Mouse (Mus musculus) liver, adult 2 months (tissue): ENCODE data around the gene Ubac2. TPM values are rescaled to one million over a fixed set of nuclear protein-coding genes. Genes with fewer than 3 reads are reported as not detected.

Experiments used
- DNase-seq: peaks from one replicate; pipeline ENCODE4 v3.0.0-alpha.2; 2011; ENCODE audit warnings: low read depth, low spot score; ENCODE audit errors: extremely low read depth
- H3K27ac ChIP-seq: fragments of 200-500 bp; replicated peaks from 2 replicates; pipeline ENCODE4 v1.5.1; 2012; ENCODE audit warnings: low read depth, mild to moderate bottlenecking, control low read depth, inconsistent platforms, low read length; ENCODE audit not compliant: insufficient read depth
- H3K27me3 ChIP-seq: fragments of 200-500 bp; 2 replicates; pipeline ENCODE4 v1.6.1; 2012; ENCODE audit warnings: mild to moderate bottlenecking, moderate library complexity, low read length, inconsistent platforms; ENCODE audit not compliant: control insufficient read depth, insufficient read depth
- H3K36me3 ChIP-seq: fragments of 200-500 bp; 2 replicates; pipeline ENCODE4 v1.6.1; 2012; ENCODE audit warnings: low read length, inconsistent platforms; ENCODE audit not compliant: control insufficient read depth, insufficient read depth
- H3K4me1 ChIP-seq: fragments of 200-500 bp; 2 replicates; pipeline ENCODE4 v1.6.1; 2011; ENCODE audit warnings: low read length; ENCODE audit not compliant: control insufficient read depth, insufficient read depth
- H3K4me3 ChIP-seq: fragments of 200-500 bp; 2 replicates; pipeline ENCODE4 v1.5.1; 2011; ENCODE audit warnings: low read depth, mild to moderate bottlenecking, control low read depth, low read length, moderate library complexity; ENCODE audit not compliant: insufficient read depth
- H3K79me2 ChIP-seq: fragments of 200-500 bp; 2 replicates; pipeline ENCODE4 v1.6.1; 2012; ENCODE audit warnings: inconsistent platforms, mild to moderate bottlenecking, low read length, moderate library complexity; ENCODE audit not compliant: control insufficient read depth, insufficient read depth
- H3K9ac ChIP-seq: fragments of 200-500 bp; 2 replicates; pipeline ENCODE4 v1.6.1; 2012; ENCODE audit warnings: low read depth, mild to moderate bottlenecking, control low read depth, inconsistent platforms, low read length
- CTCF ChIP-seq: fragments of 200-500 bp; IDR thresholded peaks from 2 replicates; pipeline ENCODE4 v1.5.1; 2011; ENCODE audit warnings: low read depth, low read length, control low read depth
- POLR2A ChIP-seq: fragments of 200-500 bp; IDR thresholded peaks from 2 replicates; pipeline ENCODE4 v1.6.1; 2011; ENCODE audit warnings: low read length, control low read depth; ENCODE audit not compliant: insufficient read depth; ENCODE audit errors: extremely low read depth
- WGBS: fragments of 180-500 bp; shearing (Covaris S2); methylation state at CpG from one replicate; pipeline ENCODE4 v1.1.7; 2018; 5-methylcytosine and 5-hydroxymethylcytosine counted together
- polyA plus RNA-seq: library from polyadenylated mRNA; depleted of rRNA; stranded (reverse); fragments of >200 nt; gene quantifications from 2 replicates; pipeline ENCODE4 v1.2.3, GENCODE M21; 2012
- total RNA-seq: library from RNA; depleted of rRNA; stranded (reverse); fragments of >200 nt; gene quantifications from 2 replicates; pipeline ENCODE4 v1.2.3, GENCODE M21; 2014

The Ubac2 gene
- total and polyA plus RNA-seq, 2 experiments = 20.3 to 49.4 TPM

DNA sequence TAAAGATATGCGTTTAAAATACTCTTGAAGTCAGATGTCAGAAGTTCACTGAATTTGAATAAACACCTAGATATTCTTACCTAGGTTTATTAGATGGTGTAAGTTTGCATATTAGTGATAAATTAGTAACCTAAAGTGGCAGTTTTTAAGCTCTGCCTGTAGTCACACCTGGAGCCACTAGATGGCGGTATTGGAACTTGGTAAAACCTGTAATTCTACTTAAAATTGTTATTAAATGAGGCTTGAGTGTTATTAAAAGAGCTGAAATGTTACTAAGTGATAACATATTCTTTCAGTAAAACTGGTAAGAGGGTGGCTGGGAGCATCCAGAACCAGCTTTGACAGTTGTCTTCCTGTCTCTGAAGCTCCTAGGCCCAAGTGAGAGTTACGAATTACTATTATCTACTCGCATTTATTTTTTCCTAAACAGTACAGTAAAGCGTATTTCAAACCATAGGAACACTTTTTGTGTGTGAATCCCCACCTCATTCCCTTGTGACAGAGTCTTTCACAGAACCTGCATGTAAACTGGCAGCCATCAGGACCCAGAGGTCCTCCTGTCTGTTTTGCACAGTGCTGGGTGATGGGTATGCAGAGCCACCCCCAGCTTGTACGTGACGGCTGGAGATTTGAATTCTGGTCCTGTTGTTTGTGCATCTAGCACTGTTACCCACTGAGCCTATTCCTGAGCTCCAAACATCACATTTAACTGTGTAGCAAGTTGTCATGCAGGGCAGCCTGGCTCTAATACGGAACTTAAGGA, 50.1 kb downstream of the Ubac2 start:
- Histone ChIP-seq H3K36me3 (no peaks in the 10 kb centered on the region), H3K27me3 (no peaks in the 10 kb centered on the region), H3K27ac (peak overlapping the region; percentile 73), H3K9ac (no peak overlapping the region; the same call in 1 of the 2 replicates), H3K79me2 (peaks cover 7% of the 10 kb centered on the region; the same call in 1 of the 2 replicates), H3K4me3 (no peak overlapping the region), H3K4me1 (no peaks in the 10 kb centered on the region)
- TF ChIP-seq CTCF (peak; percentile 49), POLR2A (no peak)
- WGBS = 61% methylated on average over 8 of the region's 8 CpGs
- peak; percentile 57 for DNase-seq

DNA sequence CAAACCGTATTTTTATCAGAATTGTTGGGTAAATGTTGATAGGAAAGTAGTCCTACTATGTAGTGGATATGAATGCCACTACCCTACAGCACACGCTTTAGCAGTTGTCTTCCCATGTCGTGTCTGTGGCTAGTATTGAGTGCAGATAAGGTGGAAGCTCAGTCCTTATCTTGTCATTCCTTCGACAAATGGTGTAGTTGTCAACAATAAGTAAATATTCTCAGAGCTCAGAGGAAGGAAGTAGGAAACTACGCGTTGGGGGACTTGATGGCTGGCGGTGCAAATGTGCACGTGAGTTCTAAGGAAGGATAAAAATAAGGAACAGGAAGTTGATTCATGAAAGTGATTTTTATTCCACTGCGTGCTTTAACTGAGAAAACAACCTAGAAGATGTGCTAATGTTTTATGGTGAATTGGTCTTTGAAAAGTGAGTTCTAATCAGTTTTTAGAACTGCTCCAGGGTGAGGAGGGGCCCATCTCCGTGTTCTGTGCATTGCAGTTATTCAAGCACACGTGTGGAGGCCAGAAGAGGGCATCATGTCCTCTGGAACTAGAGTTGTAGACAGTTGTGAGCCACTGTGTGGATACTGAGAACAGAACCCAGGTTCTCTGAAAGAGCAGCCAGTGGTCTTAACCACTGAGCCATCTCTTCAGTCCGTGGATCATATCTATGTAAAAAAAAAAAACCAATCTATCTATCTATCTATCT, 51.0 kb downstream of the Ubac2 start:
- H3K36me3 ChIP-seq = no peaks in the 10 kb centered on the region
- 69% methylated on average over 12 of the region's 12 CpGs for WGBS
- H3K27ac ChIP-seq = peak overlapping the region; percentile 80
- no peak overlapping the region for H3K4me3 ChIP-seq
- no peaks in the 10 kb centered on the region for H3K27me3 ChIP-seq
- peaks cover 7% of the 10 kb centered on the region; the same call in 1 of the 2 replicates for H3K79me2 ChIP-seq
- H3K9ac ChIP-seq = no peak overlapping the region
- peak; percentile 29 for DNase-seq
- no peak for TF ChIP-seq CTCF
- no peak for TF ChIP-seq POLR2A
- peaks cover 4% of the 10 kb centered on the region for H3K4me1 ChIP-seq

DNA sequence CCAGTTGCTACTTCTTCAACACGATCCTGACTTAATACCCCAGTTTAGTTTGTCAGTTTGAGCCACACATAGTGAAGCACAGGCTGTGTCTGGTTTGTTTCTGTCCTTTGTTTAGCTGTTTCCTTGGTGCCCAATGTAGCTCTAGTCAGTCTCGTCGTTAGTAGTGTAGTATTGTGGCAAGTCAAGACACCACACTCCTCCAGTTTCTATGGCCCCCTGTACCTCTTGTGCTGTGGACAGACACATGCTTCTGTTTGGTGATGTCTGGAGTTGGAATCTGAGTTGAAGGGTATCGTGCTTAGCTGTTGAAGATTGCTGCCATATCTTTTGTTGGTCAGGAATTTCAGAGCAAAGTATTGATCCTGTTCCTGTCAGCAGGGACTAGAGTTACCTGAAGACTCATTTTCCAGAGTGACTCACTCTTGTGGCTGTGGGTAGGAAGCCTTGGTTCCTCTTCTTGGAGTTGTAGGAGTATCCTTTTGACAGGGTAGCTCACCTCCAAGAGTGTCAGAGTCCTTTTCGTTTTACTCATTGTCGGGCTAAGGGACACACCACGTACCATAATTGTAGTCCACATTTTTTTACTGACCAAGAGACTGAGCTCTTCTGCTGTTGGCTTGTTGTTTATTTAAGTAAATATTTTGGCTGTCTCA, 52.4 kb downstream of the Ubac2 start:
- DNase-seq = no peak
- Histone ChIP-seq H3K4me3 (no peak overlapping the region), H3K36me3 (no peaks in the 10 kb centered on the region), H3K79me2 (peaks cover 7% of the 10 kb centered on the region; the same call in 1 of the 2 replicates), H3K4me1 (peaks cover 4% of the 10 kb centered on the region), H3K9ac (no peak overlapping the region), H3K27ac (no peak overlapping the region), H3K27me3 (no peaks in the 10 kb centered on the region)
- 76% methylated on average over 7 of the region's 7 CpGs for WGBS
- TF ChIP-seq POLR2A = no peak
- TF ChIP-seq CTCF = no peak

DNA sequence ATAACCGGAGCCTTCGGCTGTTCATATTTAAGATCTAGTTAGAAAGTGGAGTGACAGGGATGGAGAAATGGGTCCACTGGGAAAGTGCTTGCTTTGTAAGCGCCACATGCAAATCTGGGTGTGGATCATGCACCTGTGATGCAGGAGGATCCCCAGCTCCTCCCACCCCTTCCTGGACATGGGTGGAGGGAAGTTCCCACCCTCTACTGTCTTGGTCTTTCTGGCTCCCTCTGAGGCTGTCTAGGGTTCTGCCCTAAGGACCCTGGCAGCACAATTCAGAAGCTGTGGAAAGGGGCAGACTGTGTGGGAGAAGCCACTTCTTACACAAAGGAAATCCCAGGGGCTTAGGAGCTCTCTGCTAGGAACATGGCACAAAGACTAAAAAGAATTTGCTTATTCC, 53.2 kb downstream of the Ubac2 start:
- Histone ChIP-seq H3K27ac (no peak overlapping the region), H3K4me1 (peaks cover 4% of the 10 kb centered on the region), H3K79me2 (peaks cover 7% of the 10 kb centered on the region; the same call in 1 of the 2 replicates), H3K4me3 (no peak overlapping the region), H3K36me3 (no peaks in the 10 kb centered on the region), H3K9ac (no peak overlapping the region), H3K27me3 (no peaks in the 10 kb centered on the region)
- no peak for DNase-seq
- no peak for TF ChIP-seq POLR2A
- no peak for TF ChIP-seq CTCF
- 95% methylated on average over 3 of the region's 3 CpGs for WGBS

DNA sequence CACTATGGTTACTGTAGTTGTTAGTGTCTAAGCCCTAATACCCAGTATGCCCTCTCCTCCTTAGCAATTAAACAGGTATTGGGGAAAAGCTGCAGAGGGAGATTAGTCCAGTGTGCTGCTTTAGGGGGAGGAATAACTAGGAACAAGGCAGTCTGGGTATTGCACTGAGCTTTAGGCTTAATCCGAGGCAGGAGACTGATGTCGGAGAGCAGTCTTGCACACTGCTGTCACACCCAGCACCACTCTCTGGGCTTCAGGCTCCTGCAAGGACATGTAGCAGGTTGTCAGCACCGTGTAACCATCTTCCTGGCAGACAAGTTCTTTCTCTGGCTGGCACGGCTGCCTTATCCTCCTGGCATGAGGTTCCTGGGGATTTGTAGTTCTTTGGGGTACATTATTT, 53.8 kb downstream of the Ubac2 start:
- Histone ChIP-seq H3K36me3 (no peaks in the 10 kb centered on the region), H3K27me3 (no peaks in the 10 kb centered on the region), H3K9ac (no peak overlapping the region), H3K4me3 (no peak overlapping the region), H3K27ac (no peak overlapping the region), H3K4me1 (peaks cover 4% of the 10 kb centered on the region), H3K79me2 (peaks cover 7% of the 10 kb centered on the region; the same call in 1 of the 2 replicates)
- DNase-seq = no peak
- 96% methylated on average over 4 of the region's 4 CpGs for WGBS
- TF ChIP-seq POLR2A = no peak
- TF ChIP-seq CTCF = no peak
